8 mouse cellular contexts compared by ENCODE assay signal in the genomic region with DNA sequence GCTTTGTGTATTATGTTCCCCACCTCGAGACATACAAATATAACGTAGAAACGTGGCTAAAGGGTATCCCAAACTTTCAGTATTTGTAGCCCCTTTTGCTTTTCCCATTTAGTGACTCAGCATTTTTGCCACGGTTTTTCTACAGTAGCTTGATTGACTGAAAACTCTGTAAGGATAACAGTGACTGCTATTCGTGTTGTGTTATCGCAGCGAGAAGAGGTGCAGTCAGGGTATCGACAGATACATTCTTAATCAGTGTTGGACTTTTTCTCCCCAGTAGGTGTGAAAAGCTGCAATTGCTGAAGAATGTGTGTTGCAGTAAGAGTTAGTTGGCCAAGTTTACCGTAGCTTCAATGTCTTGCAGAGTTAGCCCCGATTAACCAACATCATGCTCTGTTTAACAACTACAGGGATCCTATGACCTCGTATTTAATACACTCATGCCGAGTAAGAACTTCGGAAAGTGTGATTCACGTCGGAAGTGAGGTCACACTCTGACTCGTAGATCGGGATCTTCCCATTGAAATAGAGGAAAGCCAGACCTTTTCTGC. TPM values are rescaled to one million over a fixed set of nuclear protein-coding genes. Genes with fewer than 3 reads are reported as not detected.
DNase-seq lines count a peak whose midpoint lies in the region; ATAC-seq and TF ChIP-seq lines count a peak whose summit lies in the region.

No protein-coding gene starts in this region.

- no peaks in the 10 kb centered on the region for H3K27me3 ChIP-seq in Patski
- no peaks in the 10 kb centered on the region for H3K27me3 ChIP-seq in hindbrain, embryonic 13.5 days
- no peaks in the 10 kb centered on the region for H3K27me3 ChIP-seq in liver, embryonic 12.5 days (replicated peaks)
- no peaks in the 10 kb centered on the region for H3K27me3 ChIP-seq in neural tube, embryonic 13.5 days
- no peaks in the 10 kb centered on the region for H3K27me3 ChIP-seq in thymus, adult 2 months (ENCODE audit: control insufficient read depth, insufficient read depth, low read length)

- peak overlapping the region; percentile 94 for H3K9ac ChIP-seq in hindbrain, embryonic 13.5 days
- H3K9ac ChIP-seq in liver, embryonic 12.5 days, result peak overlapping the region; percentile 94
- H3K9ac ChIP-seq in neural tube, embryonic 13.5 days, result peak overlapping the region; percentile 87

- H3K27ac ChIP-seq in hindbrain, embryonic 13.5 days, result peak overlapping the region; percentile 91; the same call in 1 of the 2 replicates
- peak overlapping the region; percentile 88 for H3K27ac ChIP-seq in liver, embryonic 12.5 days
- peak overlapping the region; percentile 88; the same call in 1 of the 2 replicates for H3K27ac ChIP-seq in neural tube, embryonic 13.5 days (replicated peaks)
- H3K27ac ChIP-seq in thymus, adult 2 months (ENCODE audit: control insufficient read depth, insufficient read depth, low read length), result no peak overlapping the region

- CTCF ChIA-PET in Patski (lab: Charles Lee), result interaction anchor here (0.8 to 1.1 kb wide), 3 partner anchors 25 to 57 kb away, joined by 3 to 5 read pairs (median 4); no protein-coding TSS in a partner anchor

- H3K4me1 ChIP-seq in hindbrain, embryonic 13.5 days (replicated peaks), result peaks cover 28% of the 10 kb centered on the region
- peaks cover 54% of the 10 kb centered on the region for H3K4me1 ChIP-seq in liver, embryonic 12.5 days
- H3K4me1 ChIP-seq in neural tube, embryonic 13.5 days (replicated peaks), result peaks cover 30% of the 10 kb centered on the region
- peaks cover 9% of the 10 kb centered on the region for H3K4me1 ChIP-seq in thymus, adult 2 months (replicated peaks; ENCODE audit: control insufficient read depth, insufficient read depth, low read length)

- H3K36me3 ChIP-seq in hindbrain, embryonic 13.5 days, result no peaks in the 10 kb centered on the region; the same call in 1 of the 2 replicates
- H3K36me3 ChIP-seq in liver, embryonic 12.5 days, result no peaks in the 10 kb centered on the region
- H3K36me3 ChIP-seq in neural tube, embryonic 13.5 days, result no peaks in the 10 kb centered on the region
- H3K36me3 ChIP-seq in thymus, adult 2 months (ENCODE audit: control insufficient read depth, insufficient read depth, low read length), result no peaks in the 10 kb centered on the region

- H3K4me2 ChIP-seq in hindbrain, embryonic 13.5 days, result peak overlapping the region; percentile 85
- H3K4me2 ChIP-seq in liver, embryonic 12.5 days, result peak overlapping the region; percentile 84
- H3K4me2 ChIP-seq in neural tube, embryonic 13.5 days, result peak overlapping the region; percentile 84

- POLR2A ChIA-PET in Patski (lab: Charles Lee), result interaction anchor here (0.6 kb wide), 2 partner anchors 29 to 132 kb away, joined by 3 read pairs; no protein-coding TSS in a partner anchor

- no peaks in the 10 kb centered on the region for H3K9me3 ChIP-seq in hindbrain, embryonic 13.5 days
- H3K9me3 ChIP-seq in liver, embryonic 12.5 days (replicated peaks), result no peaks in the 10 kb centered on the region
- no peaks in the 10 kb centered on the region for H3K9me3 ChIP-seq in neural tube, embryonic 13.5 days

- no peak for TF ChIP-seq CTCF in Patski (IDR thresholded peaks at IDR 0.05)
- no peak for TF ChIP-seq CTCF in thymus, adult 2 months (IDR thresholded peaks at IDR 0.05; ENCODE audit: borderline replicate concordance, control insufficient read depth, extremely low read depth, insufficient read depth, low read length, poor library complexity)

- peak overlapping the region; percentile 97 for H3K4me3 ChIP-seq in hindbrain, embryonic 13.5 days
- H3K4me3 ChIP-seq in liver, embryonic 12.5 days, result peak overlapping the region; percentile 98
- peak overlapping the region; percentile 98 for H3K4me3 ChIP-seq in neural tube, embryonic 13.5 days
- no peak overlapping the region for H3K4me3 ChIP-seq in thymus, adult 2 months (ENCODE audit: control insufficient read depth, insufficient read depth, low read length)

- peak; percentile 65 for ATAC-seq in Patski
- peak; percentile 60 for ATAC-seq in erythroid progenitor cell, adult 5-6 weeks (replicated peaks; ENCODE audit: low FRiP score, poor library complexity, severe bottlenecking)
- no peak for ATAC-seq in hindbrain, embryonic 13.5 days (ENCODE audit: low FRiP score)
- peak; percentile 69 for ATAC-seq in liver, embryonic 12.5 days
- no peak for ATAC-seq in neural tube, embryonic 13.5 days (ENCODE audit: low read depth)
- ATAC-seq in inflammation-experienced regulatory T-cells, adult 6 months, result no peak

- 18% methylated on average over 17 of the region's 17 CpGs for WGBS in hindbrain, embryonic 13.5 days
- WGBS in liver, embryonic 12.5 days (ENCODE audit: insufficient replicate concordance), result 5% methylated on average over 17 of the region's 17 CpGs
- whole genome bisulfite sequencing in neural tube, embryonic 13.5 days, result 17% methylated on average over 17 of the region's 17 CpGs
- WGBS in thymus, adult 2 months, result 12% methylated on average over 17 of the region's 17 CpGs

- TF ChIP-seq POLR2A in thymus, adult 2 months (IDR thresholded peaks at IDR 0.05; ENCODE audit: control insufficient read depth, extremely low read depth, insufficient read depth, low read length, poor library complexity), result no peak

- peak; percentile 94 for DNase-seq in 416B (ENCODE audit: low read depth)
- DNase-seq in Patski (ENCODE audit: low read depth, low spot score), result peak; percentile 48
- no peak for DNase-seq in thymus, adult 2 months

- in situ Hi-C loops in Patski (cut with MboI; ENCODE audit: low pct_unique_long_range_greater_than_20kb), result no loop called here

RNA-seq across cellular contexts. Expression of a gene that starts 1.6 kb away (rescaled TPM):
- polyA plus RNA-seq in Patski (2021), result 85.9 TPM
- total RNA-seq in erythroid progenitor cell, adult 5-6 weeks (2015; ENCODE audit: low replicate concordance), result 8.4 and 37.8 TPM in 2 replicates
- 57.0 and 75.1 TPM in 2 replicates for total RNA-seq in erythroid progenitor cell, adult 5-6 weeks (2017; ENCODE audit: low replicate concordance)
- polyA plus RNA-seq in hindbrain, embryonic 13.5 days (2015; fragmentation: Nextera tagmentation; extraction: Ambion mirVana), result 42.3 and 45.9 TPM in 2 replicates
- 29.5 and 30.6 TPM in 2 replicates for polyA plus RNA-seq in liver, embryonic 12.5 days (2016; fragmentation: Nextera tagmentation; extraction: Ambion mirVana)
- 44.9 and 47.7 TPM in 2 replicates for polyA plus RNA-seq in neural tube, embryonic 13.5 days (2015; fragmentation: Nextera tagmentation; extraction: Ambion mirVana)
- polyA plus RNA-seq in inflammation-experienced regulatory T-cells, adult 6 months (2017; shearing (Covaris generic)), result 10 to 100 TPM in 2 of 3 experiments, 1 to 10 TPM in 1; 8.4 to 17.2 (median 17.0) TPM
- polyA plus RNA-seq in thymus, adult 2 months (2012; rRNA removed), result 8.4 TPM in 2 replicates

Comparison
In these comparisons a context has a peak if more than half of its experiments do, and no peak if none do; other contexts are left out.
1. ATAC-seq: peak in Patski (single experiment), erythroid progenitor cell, adult 5-6 weeks (single experiment) and liver, embryonic 12.5 days (single experiment); none in hindbrain, embryonic 13.5 days (single experiment), neural tube, embryonic 13.5 days (single experiment) and inflammation-experienced regulatory T-cells, adult 6 months (single experiment).
2. Peak in every context shown above with its lines, with median percentiles within 50 percentile points of each other: H3K4me2 ChIP-seq and H3K9ac ChIP-seq.